Mouse (Mus musculus) lung, postnatal 0 days (tissue): ENCODE data around the gene Prr18.

ENCODE experiments used
- CTCF ChIP-seq: IDR thresholded peaks from 2 replicates; pipeline ENCODE4 v1.5.1; 2016; ENCODE audit warnings: antibody characterized with exemption, mild to moderate bottlenecking
- EP300 ChIP-seq: IDR thresholded peaks from 2 replicates; pipeline ENCODE4 v1.6.1; 2016; ENCODE audit warnings: antibody characterized with exemption, mild to moderate bottlenecking, control low read depth

DNA sequence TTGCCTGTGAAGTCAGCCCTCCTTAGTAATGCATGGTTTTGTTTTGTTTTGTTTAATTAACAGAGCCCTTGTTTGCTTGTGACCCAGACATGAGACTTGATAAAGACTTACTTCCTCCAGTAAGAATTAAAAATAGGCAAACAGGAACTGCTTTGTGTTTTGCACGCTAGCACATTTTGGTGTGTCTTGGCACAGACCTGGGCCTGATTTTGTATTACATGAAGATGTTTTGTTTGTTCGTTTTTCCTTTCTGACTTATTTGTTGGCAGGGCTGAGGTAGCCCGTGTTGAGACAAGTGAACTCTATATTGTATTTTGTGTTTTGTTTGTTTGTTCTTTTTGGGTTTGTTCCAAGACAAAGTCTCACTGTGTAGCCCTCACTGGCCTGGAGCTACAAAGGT, 25.5 kb upstream of the Prr18 start:
- TF ChIP-seq CTCF (no peak), EP300 (no peak; the same call in 1 of the 2 replicates)
